Mouse (Mus musculus) olfactory bulb, adult 2 months (tissue): ENCODE results near the gene Gatad2b.

Experiments used
- CTCF ChIP-seq: fragments of 200-500 bp; IDR thresholded peaks from 2 replicates; pipeline ENCODE4 v1.5.1; 2012; ENCODE audit warnings: low read depth, mild to moderate bottlenecking, low read length, moderate library complexity; ENCODE audit not compliant: insufficient read depth
- POLR2A ChIP-seq: fragments of 200-500 bp; IDR thresholded peaks from 2 replicates; pipeline ENCODE4 v1.6.1; 2012; ENCODE audit warnings: mild to moderate bottlenecking, low read depth, low read length, moderate library complexity; ENCODE audit not compliant: insufficient read depth

- TF ChIP-seq POLR2A = no peak
- no peak for TF ChIP-seq CTCF
Measured at GRCm38 (mm10) chr3:90373432-90374028, 80.6 kb downstream of the Gatad2b start.
